Mouse (Mus musculus) common myeloid progenitor, adult 5-6 weeks (primary cell): Measurements from ENCODE around the gene Tmigd3. TPM values are rescaled to one million over a fixed set of nuclear protein-coding genes. Genes with fewer than 3 reads are reported as not detected.

Experiments
- ATAC-seq: replicated peaks from 2 replicates; pipeline ENCODE4 v1.8.0; 2016; ENCODE audit warnings: low read depth, mild to moderate bottlenecking, moderate TSS enrichment, inconsistent platforms; ENCODE audit not compliant: poor library complexity, severe bottlenecking
- total RNA-seq: library from RNA; stranded (forward); fragments of 200-1000, 187-1606 nt; gene quantifications from 2 replicates; pipeline ENCODE4 v1.2.3, GENCODE M21; 2017

The Tmigd3 gene
- total RNA-seq, 1 experiment from 2014 or later: not detected

DNA sequence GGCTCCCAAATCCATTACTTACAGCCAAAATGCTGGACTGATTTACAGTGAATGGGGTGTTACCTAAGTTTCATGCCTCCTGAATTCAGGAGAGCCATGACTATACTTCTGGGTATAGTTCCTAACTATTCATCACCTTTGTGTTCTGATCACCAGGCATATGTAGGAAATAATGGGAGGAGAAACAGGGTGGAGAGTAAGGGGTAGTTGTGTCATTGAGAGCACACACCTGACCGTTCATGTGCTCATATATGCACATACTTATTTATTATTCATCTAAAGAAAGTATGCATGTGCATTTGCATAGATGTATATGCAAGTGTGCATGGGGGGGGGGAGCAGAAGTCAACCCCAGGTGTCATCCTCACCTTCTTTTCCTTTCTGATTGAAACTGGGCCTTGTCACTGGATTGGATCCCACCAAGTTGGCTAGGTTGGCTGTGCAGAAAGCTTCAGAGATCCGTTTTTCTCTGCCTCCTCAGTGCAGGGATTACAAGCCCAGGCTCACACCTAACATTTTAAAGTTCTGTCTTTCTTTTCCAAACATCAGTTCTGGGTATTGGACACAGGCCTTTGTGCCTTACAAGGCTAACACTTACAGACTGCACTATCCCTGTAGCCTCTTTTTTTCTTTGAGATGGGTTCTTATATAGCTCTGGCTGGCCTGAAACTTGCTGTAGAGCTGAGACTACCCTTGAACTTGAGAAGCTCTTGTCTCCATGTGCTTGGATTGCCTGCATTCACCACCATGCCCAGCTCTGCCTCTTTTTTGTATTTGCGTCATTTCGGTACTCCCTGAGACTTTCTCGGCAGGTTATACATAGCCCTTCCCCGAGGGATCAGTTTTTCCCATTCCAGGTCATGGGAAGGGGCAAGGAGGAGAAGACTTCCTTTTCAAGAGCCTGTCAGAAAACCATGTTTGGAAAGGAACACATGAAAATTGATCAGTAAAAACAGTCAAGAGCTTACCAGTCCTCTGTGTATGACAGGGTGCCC, 3.0 kb downstream of the Tmigd3 start:
- ATAC-seq: no peak

DNA sequence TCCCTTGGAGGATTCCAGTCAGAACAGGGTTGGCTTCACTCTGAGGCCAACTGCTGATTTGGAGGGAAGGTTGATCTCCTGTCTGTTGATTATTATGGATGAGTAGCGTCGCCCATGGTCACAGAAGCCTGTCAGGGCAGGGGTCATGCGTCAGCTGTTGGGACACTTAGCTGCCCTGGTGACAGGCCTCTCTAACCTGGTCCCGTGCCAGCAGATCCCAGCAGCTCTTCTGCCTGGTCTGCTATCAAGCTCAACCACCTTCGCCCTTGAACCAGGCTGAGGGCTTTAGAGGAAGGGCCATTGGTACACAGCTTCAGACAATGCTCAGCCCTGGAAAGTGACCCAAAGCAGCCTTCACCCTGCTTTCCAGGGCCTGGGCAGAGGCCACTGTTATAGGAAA, 5.3 kb downstream of the Tmigd3 start:
- no peak for ATAC-seq

DNA sequence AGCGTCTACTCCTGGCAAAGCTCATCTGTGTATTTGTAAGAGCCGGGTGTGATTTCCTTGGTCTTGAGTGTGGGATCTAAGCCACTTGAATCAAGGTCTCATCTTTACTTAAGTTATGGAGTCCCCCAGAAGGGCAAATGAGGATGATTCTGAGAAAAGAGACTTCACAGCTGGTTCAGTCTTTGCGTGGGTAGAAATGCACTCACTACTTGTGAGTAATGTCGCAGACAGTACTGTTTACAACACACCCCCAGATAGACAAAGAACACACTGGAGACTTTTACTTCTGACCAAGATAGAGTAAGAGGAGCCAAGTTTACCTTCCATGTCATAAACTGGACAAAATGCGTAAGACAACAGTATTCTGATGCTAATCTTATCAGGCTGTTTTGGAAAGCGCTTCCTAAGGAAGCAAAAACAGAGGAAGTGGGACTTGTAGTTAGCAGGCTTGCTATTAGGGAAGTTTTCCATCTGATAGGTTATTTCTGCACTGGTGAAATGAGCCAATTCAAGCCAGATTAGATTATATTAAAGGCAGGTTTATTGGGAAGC, 6.6 kb downstream of the Tmigd3 start:
- no peak for ATAC-seq

DNA sequence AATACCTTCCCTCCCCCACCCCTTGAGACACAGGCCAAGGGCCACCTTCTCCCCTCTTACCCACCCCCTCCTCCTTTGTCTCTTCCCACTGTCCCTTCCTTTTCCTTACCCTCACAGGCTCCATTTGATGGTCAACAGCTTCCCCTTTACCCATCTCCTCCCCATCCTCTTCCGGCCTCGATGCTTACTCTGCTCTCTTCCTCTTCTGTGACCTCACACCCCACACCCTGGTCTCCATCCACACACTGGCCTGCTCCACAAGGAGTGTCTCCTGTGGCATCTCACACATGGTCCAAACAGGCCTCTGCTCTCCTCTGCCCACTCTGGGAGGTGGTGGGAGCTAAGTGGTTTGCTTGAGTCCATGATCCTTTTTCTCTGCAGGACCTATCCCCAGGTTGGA, 7.2 kb downstream of the Tmigd3 start:
- peak; percentile 65 for ATAC-seq

- ATAC-seq: no peak
Measured at GRCm38 (mm10) chr3:105878751-105879150, 8.0 kb downstream of the Tmigd3 start.

DNA sequence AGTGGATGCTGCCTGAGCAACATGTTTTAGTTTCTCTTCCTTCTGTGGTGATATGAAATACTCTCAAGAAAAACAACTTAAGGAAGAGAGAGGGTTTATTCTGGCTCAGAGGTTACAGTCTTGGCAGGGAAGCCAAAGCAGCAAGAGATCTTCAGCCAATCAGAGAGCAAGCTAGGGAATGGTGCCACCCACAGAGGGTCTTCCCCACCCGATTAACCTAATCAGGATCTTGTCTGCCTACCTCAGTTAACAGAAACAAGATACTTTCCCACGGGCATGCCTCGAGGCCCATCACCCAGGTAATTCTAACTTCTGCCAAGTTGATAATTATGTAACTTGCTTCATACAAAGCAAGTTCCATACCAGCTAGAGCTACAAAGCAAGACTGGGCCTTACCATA, 9.7 kb downstream of the Tmigd3 start:
- no peak for ATAC-seq

- ATAC-seq: no peak
Measured at GRCm38 (mm10) chr3:105882105-105882504, 11.4 kb downstream of the Tmigd3 start.

DNA sequence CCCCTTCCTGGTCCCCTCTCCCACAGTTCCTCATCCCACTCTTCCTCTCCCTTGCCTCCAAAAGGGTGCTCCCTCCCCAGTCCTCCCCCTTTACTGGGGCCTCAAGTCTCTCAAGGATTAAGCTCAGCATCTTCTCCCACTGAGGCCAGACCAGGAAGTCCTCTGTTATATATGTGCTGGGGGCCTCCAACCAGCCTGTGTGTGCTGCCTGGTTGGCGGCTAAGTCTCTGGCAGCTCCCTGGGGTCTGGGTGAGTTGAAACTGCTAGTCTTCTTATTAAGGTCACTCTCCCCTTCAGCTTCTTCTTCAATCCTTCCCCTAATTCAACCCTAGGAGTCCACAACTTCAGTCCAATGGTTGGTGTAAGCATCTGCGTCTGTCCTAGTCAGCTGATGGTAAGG, 12.4 kb downstream of the Tmigd3 start:
- no peak for ATAC-seq

DNA sequence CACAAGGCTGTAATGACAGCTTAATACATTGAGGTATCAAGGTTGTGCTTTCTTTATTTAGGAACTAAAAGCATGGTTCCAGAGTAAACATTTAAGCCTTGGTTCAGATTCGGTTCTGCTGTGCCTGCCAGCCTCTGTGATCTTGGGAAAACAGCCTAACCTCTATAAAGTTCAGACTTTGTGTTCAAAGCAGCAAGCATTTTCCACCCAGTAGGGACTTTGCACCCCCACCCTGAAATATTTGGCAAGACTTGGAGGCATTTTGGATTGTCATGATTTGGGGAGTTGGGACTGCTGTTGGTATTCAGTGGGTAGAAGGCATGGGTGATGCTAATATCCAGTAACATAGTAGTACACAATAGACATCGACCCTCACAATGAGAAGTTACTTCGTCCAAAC, 18.3 kb downstream of the Tmigd3 start:
- ATAC-seq: no peak

DNA sequence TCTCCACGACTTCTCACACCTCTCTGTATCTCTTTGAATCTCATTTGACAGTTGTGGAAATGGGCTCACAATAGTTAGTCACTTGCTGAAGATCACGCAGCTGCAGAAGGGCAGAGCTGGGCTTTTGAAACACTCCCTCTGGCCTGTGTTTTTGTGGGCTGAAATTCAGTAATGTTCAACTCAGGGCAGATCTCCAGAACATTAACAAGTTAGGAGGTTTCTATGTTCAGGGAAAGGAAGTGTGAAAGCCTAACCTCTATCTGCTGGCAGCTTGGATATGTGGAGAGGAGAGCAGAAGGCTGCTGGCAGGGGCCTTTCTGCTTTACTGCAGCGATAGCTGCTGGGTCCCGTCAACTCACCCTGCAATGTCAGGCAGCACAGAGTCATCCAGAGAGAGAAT, 19.5 kb downstream of the Tmigd3 start:
- ATAC-seq: no peak

DNA sequence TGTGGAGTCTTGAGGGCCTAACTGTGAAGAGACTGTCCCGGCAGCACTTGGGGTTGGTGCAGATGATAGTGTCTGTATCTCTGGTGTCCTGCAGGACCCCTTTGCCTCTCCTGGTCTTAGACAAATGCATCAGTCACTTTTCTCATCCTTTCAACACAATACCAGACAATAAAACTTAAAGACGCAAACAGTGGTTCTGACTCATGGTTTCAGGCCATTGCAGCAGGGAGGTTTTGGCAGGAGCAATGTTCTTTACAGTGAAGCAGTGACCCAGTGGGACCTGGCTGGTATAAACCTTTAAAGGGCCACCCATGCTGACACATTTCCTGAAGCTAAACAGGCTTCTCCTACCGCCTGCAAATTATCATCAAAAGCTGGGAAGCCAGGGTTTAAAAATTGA, 20.4 kb downstream of the Tmigd3 start:
- ATAC-seq: no peak

- ATAC-seq: peak; percentile 48
Measured at GRCm38 (mm10) chr3:105891760-105892571, 21.3 kb downstream of the Tmigd3 start.

GRCm38 (mm10) chr3:105892572-105893495, 22.1 kb downstream of the Tmigd3 start:
- peak; percentile 56 for ATAC-seq

DNA sequence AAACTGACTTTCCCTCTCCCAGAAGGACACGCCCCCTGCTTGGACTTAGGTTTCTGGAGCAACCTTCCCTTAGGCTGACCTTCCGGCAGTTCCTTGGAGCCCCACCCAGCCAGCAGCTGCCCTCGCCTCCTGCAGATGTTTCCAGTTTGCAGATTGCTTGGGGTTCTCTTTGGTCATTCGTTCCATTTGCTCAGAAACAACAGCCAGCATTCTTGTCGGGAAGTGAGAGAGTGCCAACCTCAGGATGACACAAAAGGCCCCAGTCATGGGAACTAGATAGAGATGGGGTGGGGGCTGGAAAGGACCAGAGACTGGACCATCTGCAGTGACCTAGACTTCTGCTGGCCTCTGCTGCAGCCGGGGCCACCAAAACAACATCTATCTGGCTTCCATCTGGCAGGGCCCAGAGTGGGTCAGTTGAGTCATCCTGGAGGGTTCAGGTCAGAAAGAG, 23.3 kb downstream of the Tmigd3 start:
- ATAC-seq: no peak

GRCm38 (mm10) chr3:105894601-105895592, 24.2 kb downstream of the Tmigd3 start:
- ATAC-seq: peak; percentile 37

DNA sequence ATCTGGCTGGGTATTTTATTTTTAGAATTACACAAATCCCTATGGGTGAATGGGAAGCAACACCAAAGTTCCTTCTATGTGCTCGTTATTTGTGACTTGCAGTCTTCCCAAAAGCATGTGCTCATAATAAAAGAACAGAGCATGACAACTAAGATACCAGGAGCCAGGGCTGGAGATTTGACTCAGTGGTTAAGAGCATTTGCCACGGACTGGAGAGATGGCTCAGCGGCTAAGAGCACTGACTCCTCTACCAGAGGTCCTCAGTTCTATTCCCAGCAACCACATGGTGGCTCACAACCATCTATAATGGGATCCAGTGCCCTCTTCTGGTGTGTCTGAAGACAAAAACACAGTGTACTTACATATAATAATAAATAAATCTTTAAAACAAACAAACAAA, 26.1 kb downstream of the Tmigd3 start:
- no peak for ATAC-seq

DNA sequence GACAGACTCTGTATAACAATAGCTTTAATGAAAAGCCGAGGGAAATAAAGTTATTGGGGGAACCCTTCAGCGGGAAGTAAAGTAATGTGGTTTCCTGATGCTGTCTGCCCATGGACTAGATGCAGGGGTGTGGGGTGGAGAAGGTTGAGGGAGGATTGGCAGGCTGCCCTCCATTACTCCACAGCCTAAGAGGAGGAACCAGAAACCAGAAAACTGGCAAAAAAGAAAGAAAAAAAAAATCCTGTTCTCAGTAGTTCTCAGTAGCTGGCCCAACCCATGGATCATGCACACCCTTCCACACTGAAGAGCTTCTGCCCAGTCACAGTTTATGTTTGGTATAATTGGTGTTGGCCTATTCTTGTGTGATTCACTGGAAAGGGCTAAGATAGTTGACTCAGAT, 27.6 kb downstream of the Tmigd3 start:
- peak; percentile 37 for ATAC-seq

- no peak for ATAC-seq
Measured at GRCm38 (mm10) chr3:105898861-105899260, 28.2 kb downstream of the Tmigd3 start.
